Mouse (Mus musculus): Measurements from ENCODE around the gene Znrf3. TPM values are rescaled to one million over a fixed set of nuclear protein-coding genes. Genes with fewer than 3 reads are reported as not detected.

The Znrf3 gene
- polyA plus RNA-seq (2012; ENCODE audit: low replicate concordance) = 4.0 and 6.1 TPM in 2 replicates

DNA sequence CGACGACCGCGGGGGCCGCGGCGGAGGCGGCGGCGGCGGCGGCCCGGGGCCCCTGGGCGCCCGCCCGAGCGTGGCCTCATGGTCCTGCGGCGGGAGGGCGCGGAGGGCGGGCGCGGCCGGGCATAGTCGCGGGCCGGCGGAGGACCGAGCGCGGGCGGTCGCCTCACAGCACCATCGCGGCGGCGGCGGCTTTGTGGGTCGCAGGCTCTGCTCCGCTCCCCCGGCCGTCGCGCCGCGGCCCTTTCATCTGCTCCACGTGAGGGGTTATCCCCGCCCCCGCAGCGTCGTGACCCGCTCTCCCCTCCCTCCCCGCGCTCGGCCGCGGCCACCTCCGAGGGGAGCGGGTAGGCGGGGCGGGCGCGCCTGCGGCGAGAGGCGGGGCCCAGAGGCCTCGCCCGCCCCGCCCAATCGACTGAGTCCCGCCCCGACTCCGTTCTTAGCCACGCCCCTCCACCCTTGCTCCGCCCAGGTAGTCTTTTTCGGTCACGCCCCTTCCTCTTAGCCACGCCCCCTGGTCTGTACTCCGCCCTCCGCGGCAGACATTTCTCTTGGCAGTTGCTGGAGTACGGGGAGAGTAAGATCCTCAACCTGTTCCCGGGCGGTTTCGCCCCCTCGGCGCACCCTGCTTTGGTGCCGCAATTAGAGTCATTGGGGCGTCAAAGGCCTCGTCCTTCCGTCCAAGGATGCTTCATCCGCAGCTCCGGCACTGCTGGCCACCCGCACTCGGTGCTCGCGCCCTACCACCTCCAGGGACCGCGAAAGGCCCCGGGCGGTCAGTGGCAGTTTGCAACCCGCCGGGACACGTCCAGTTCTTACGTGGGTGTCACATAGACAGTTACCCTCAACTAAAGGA is at the start of gene Znrf3:
Gene Znrf3, minus strand, starts transcription at position 249 of the 853 bp plus-strand sequence.

DNA sequence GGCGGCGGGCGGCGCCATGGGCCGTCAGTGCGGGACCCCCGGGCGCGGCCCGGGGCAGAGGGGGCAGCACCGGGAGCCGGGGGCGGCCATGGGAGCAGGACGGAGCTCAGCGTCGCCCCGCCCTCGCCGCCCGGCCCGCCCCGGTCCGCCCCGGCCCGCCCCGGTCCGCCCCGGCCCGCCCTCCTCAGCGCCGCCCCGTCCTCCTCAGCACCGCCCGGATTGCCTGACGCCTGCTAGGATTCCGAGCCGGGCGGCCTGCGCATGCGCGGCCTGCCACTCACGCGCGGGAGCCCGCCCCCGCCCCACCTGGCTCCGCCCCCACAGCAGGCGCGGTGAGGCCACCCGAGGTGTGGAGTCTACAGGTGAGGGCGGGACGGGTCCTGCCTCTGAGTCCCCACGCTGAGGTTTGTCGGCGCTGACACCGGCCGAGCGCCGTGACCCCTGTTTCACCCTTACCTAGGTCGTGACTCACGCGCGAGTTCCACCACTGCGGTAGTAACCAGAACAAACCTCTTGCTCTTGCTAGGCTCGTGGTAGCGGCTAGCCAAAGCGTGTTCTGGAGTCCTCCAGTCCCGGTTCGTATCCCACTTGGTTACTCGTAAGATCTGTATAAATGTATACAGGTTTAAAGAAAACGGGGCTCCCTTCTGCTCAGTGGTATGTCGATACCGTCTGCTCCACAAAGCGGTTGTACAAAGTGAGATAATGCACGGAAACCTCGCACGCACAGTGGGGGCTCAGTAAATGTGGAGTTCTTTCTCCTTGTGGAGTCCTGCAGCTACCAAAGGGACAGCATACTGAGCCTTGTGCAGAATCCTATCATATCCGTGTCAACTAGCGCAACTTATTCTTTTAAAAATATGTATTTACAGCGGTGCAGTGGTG is 182.9 kb downstream of the Znrf3 start, which contains the start of gene Kremen1:
Gene Kremen1, minus strand, starts transcription at position 51 of the 885 bp plus-strand sequence.

Other genes with a start within 250 kb of the Znrf3 start
- 14.8 and 23.8 TPM in 2 replicates for gene Kremen1, start 183.3 kb downstream of the Znrf3 start, polyA plus RNA-seq (2012; ENCODE audit: low replicate concordance)
- 62.8 and 175 TPM in 2 replicates for gene Xbp1, start 75.8 kb upstream of the Znrf3 start, polyA plus RNA-seq (2012; ENCODE audit: low replicate concordance)
- 5.2 and 8.4 TPM in 2 replicates for gene Ccdc117, start 97.3 kb upstream of the Znrf3 start, polyA plus RNA-seq (2012; ENCODE audit: low replicate concordance)
- gene Ankrd36, start 124.8 kb upstream of the Znrf3 start, polyA plus RNA-seq (2012; ENCODE audit: low replicate concordance) = not detected in 2 replicates